Mouse (Mus musculus): Measurements from ENCODE around the gene Dnajb14. TPM values are rescaled to one million over a fixed set of nuclear protein-coding genes. Genes with fewer than 3 reads are reported as not detected.

Dnajb14 gene
- polyA plus RNA-seq, 1 experiment, result 2.5 TPM

DNA sequence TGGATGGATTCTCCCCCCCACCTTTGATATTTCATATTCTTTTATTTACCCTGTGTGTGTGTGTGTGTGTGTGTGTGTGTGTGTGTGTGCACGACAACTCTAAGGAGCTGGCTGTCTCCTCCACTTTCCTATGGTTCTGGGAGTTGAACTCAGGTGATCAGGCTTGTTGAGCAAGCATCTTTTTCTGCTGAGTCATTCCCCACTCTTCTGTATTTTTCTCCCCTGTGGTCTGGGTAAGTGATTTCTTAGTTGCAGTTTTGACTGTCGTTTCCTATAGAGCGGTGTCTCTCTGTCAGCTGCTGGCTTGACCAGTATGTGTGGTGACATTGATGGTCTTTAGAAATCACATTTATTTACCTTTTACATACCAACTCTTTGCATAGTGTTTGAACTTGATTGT, 11.8 kb downstream of the Dnajb14 start:
- H3ac ChIP-seq (ENCODE audit: control insufficient read depth, insufficient read length), result no peak overlapping the region
- peaks cover 4% of the 10 kb centered on the region for H3K36me3 ChIP-seq (ENCODE audit: control insufficient read depth, insufficient read depth)
- H3K4me3 ChIP-seq, result no peak overlapping the region
- H3K79me2 ChIP-seq (ENCODE audit: control insufficient read depth, insufficient read depth), result no peaks in the 10 kb centered on the region
- H3K4me2 ChIP-seq (ENCODE audit: low read depth), result no peak overlapping the region
- no peaks in the 10 kb centered on the region for H3K27me3 ChIP-seq (ENCODE audit: control insufficient read depth, insufficient read depth, insufficient read length)
- no peak for TF ChIP-seq E2F4 (IDR thresholded peaks at IDR 0.05; ENCODE audit: insufficient read depth)
- TF ChIP-seq MYOG (IDR thresholded peaks at IDR 0.05; ENCODE audit: control insufficient read depth in 1 of 3, insufficient read depth in 1 of 3, insufficient read length in 2 of 3, low read depth in 2 of 3), result no peak
- no peak for TF ChIP-seq CEBPB (IDR thresholded peaks at IDR 0.05; ENCODE audit: insufficient read depth, poor library complexity, severe bottlenecking)
- TF ChIP-seq MAX (IDR thresholded peaks at IDR 0.05; ENCODE audit: low read depth), result no peak
- no peak for TF ChIP-seq POLR2A (IDR thresholded peaks at IDR 0.05; ENCODE audit: insufficient read length, low read depth)
- no peak for TF ChIP-seq SRF (IDR thresholded peaks at IDR 0.05; ENCODE audit: control insufficient read depth, insufficient read length, low read depth)
- TF ChIP-seq USF1 (IDR thresholded peaks at IDR 0.05; ENCODE audit: low read depth), result no peak
- TF ChIP-seq TCF12 (IDR thresholded peaks at IDR 0.05; ENCODE audit: insufficient read depth, poor library complexity, severe bottlenecking), result no peak

DNA sequence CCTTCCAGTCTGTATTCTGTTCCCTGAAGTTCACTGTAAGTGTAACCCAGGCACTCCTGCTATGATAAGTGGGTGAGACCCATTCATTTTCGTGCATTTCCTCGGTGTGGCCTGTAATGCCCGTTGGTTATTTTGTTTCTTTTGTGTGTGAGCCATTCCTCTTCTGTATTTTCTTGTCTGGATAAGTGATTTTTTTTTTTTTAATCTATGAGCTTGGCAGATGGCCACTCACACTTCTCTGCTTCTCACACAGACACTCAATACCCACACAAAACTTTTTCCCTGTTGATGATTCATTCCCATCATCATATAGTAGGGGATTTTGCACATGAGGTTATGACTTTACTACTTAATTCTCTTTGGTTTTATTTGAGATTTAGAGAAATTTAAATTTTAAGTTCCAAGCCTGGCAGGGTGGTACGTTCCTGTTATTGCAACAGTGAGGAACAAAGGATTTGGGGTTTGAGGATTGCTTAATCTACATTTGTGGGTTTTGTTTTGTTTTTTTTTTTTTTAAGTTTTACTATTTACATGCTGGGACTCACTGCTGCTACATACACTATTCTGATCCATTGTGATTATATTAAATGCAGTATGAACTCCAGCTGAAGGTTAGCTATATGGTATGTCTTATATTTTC, 12.8 kb downstream of the Dnajb14 start:
- H3K4me3 ChIP-seq, result no peak overlapping the region
- TF ChIP-seq MYOD1 (IDR thresholded peaks at IDR 0.05; ENCODE audit: control insufficient read depth in 1 of 3, insufficient read length in 2 of 3, low read depth in 2 of 3), result no peak
- TF ChIP-seq MAX (IDR thresholded peaks at IDR 0.05; ENCODE audit: low read depth), result no peak
- TF ChIP-seq CEBPB (IDR thresholded peaks at IDR 0.05; ENCODE audit: insufficient read depth, poor library complexity, severe bottlenecking), result peak; percentile 66
- TF ChIP-seq E2F4 (IDR thresholded peaks at IDR 0.05; ENCODE audit: insufficient read depth), result no peak
- H3K27me3 ChIP-seq (ENCODE audit: control insufficient read depth, insufficient read depth, insufficient read length), result no peaks in the 10 kb centered on the region
- H3K79me2 ChIP-seq (ENCODE audit: control insufficient read depth, insufficient read depth), result no peaks in the 10 kb centered on the region
- no peak overlapping the region for H3K4me2 ChIP-seq (ENCODE audit: low read depth)
- peaks cover 4% of the 10 kb centered on the region for H3K36me3 ChIP-seq (ENCODE audit: control insufficient read depth, insufficient read depth)
- H3ac ChIP-seq (ENCODE audit: control insufficient read depth, insufficient read length), result no peak overlapping the region

DNA sequence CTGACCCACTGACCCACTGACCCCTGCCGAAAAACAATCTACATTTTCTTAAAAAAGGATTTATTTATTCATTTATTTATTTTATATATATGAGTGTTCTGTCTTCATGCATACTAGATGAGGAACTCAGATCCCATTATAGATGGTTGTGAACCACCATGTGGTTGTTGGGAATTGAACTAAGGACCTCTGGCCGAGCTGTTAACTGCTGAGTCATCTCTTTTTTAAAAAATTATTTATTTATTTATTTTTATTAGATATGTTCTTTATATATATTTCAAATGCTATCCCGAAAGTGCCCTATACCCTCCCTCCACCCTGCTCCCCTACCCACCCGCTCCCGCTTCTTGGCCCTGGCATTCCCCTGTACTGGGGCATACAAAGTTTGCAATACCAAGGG, 13.6 kb downstream of the Dnajb14 start:
- TF ChIP-seq TCF3 (IDR thresholded peaks at IDR 0.05; ENCODE audit: insufficient read length, low read depth) (no peak), MYOD1 (IDR thresholded peaks at IDR 0.05; ENCODE audit: control insufficient read depth in 1 of 3, insufficient read length in 2 of 3, low read depth in 2 of 3) (no peak), SRF (IDR thresholded peaks at IDR 0.05; ENCODE audit: control insufficient read depth, insufficient read length, low read depth) (no peak), E2F4 (IDR thresholded peaks at IDR 0.05; ENCODE audit: insufficient read depth) (no peak), USF1 (IDR thresholded peaks at IDR 0.05; ENCODE audit: low read depth) (no peak)
- no peak overlapping the region for H3K4me3 ChIP-seq
- H3K27me3 ChIP-seq (ENCODE audit: control insufficient read depth, insufficient read depth, insufficient read length), result no peaks in the 10 kb centered on the region
- H3ac ChIP-seq (ENCODE audit: control insufficient read depth, insufficient read length), result no peak overlapping the region
- no peaks in the 10 kb centered on the region for H3K79me2 ChIP-seq (ENCODE audit: control insufficient read depth, insufficient read depth)
- peaks cover 4% of the 10 kb centered on the region for H3K36me3 ChIP-seq (ENCODE audit: control insufficient read depth, insufficient read depth)
- H3K4me2 ChIP-seq (ENCODE audit: low read depth), result no peak overlapping the region

DNA sequence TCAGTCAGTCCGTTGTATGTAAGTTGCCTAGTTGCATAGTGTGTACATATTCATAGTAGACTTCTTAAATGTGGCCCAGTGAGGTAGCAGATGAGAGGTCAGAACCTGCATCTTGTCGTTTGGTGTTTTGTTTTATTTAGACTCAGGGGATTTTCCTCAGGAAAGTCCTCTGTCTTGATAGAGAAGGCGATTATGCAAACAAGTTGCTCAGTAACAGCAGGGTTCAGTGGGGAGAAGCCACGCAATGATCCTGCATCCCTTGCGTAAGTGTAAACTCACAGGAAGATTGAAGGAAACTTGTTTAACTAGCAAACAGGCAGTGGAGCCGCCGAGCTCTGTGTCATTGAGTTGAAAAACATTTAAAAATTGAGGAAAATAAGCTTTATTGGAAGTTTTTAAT, 20.5 kb downstream of the Dnajb14 start:
- H3ac ChIP-seq (ENCODE audit: control insufficient read depth, insufficient read length), result no peak overlapping the region
- H3K27me3 ChIP-seq (ENCODE audit: control insufficient read depth, insufficient read depth, insufficient read length), result no peaks in the 10 kb centered on the region
- no peaks in the 10 kb centered on the region for H3K36me3 ChIP-seq (ENCODE audit: control insufficient read depth, insufficient read depth)
- H3K4me3 ChIP-seq, result no peak overlapping the region
- H3K4me2 ChIP-seq (ENCODE audit: low read depth), result no peak overlapping the region
- no peaks in the 10 kb centered on the region for H3K79me2 ChIP-seq (ENCODE audit: control insufficient read depth, insufficient read depth)
- no peak for TF ChIP-seq POLR2AphosphoS2 (IDR thresholded peaks at IDR 0.05; ENCODE audit: insufficient read length, low read depth)

DNA sequence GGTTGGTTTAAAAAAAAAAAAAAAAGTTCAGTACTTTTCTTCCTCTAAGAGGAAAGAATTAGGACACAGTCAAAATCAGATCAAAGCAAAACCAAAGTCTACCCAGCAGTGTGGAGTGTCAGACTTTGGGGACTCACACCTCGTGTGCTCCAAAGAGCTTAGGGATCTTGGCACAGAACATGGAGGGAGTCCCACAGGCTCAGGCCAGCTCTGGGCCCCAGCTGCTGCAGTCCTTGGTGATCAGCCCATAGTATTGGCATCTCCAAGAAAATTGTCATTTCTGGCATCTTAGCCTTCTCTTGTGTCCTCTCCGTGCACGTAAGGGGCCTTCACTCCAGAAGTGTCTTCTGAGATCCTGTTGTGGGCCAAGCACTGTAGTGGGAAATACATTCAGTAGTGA, 23.6 kb downstream of the Dnajb14 start:
- H3K27me3 ChIP-seq (ENCODE audit: control insufficient read depth, insufficient read depth, insufficient read length), result no peaks in the 10 kb centered on the region
- H3ac ChIP-seq (ENCODE audit: control insufficient read depth, insufficient read length), result no peak overlapping the region
- H3K4me2 ChIP-seq (ENCODE audit: low read depth), result no peak overlapping the region
- H3K4me3 ChIP-seq, result no peak overlapping the region
- H3K79me2 ChIP-seq (ENCODE audit: control insufficient read depth, insufficient read depth), result no peaks in the 10 kb centered on the region
- TF ChIP-seq SRF (IDR thresholded peaks at IDR 0.05; ENCODE audit: control insufficient read depth, insufficient read length, low read depth) (no peak), USF1 (IDR thresholded peaks at IDR 0.05; ENCODE audit: low read depth) (no peak), MYOG (IDR thresholded peaks at IDR 0.05; ENCODE audit: control insufficient read depth in 1 of 3, insufficient read depth in 1 of 3, insufficient read length in 2 of 3, low read depth in 2 of 3) (no peak), POLR2A (IDR thresholded peaks at IDR 0.05; ENCODE audit: insufficient read length, low read depth) (no peak), TCF3 (IDR thresholded peaks at IDR 0.05; ENCODE audit: insufficient read length, low read depth) (no peak), CEBPB (IDR thresholded peaks at IDR 0.05; ENCODE audit: insufficient read depth, poor library complexity, severe bottlenecking) (no peak), TCF12 (IDR thresholded peaks at IDR 0.05; ENCODE audit: insufficient read depth, poor library complexity, severe bottlenecking) (no peak), REST (IDR thresholded peaks at IDR 0.05; ENCODE audit: insufficient read depth, insufficient read length) (no peak), E2F4 (IDR thresholded peaks at IDR 0.05; ENCODE audit: insufficient read depth) (no peak), POLR2AphosphoS2 (IDR thresholded peaks at IDR 0.05; ENCODE audit: insufficient read length, low read depth) (no peak), MYOD1 (IDR thresholded peaks at IDR 0.05; ENCODE audit: control insufficient read depth in 1 of 3, insufficient read length in 2 of 3, low read depth in 2 of 3) (no peak), MAX (IDR thresholded peaks at IDR 0.05; ENCODE audit: low read depth) (no peak)
- H3K36me3 ChIP-seq (ENCODE audit: control insufficient read depth, insufficient read depth), result no peaks in the 10 kb centered on the region

Measured in myocyte (in vitro differentiated cells).